Mouse (Mus musculus): ENCODE measurements around the gene 4632433K11Rik.

The 4632433K11Rik gene

DNA sequence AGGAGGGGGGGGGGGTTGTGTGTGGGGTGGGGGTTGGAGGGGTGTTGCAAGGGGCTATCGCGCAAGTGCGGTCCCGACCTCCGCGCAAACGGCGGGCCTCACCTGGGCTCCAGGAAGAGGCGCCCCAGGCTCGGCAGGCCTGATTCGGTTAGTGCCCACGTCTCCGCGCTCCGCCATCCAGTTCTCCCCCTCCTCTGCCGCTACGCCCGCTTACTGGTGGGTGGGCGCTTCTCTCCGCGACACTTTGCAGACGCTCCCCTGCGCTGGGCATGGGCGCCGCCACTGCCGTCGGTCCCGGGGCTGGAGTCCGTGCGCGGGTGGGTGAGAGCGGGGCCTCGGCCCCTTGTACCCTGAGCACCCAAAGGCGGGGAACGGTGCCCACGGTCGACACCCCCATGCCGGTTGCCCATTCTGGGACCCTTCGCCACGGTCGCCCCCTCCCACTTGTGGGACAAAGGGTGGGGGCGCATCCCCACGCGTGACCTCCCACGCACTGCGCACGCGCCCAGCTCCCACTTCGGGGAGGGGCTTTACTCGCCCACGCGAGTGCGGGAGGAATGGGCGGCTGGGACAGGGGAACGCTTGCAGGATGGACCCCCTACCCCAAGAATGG lies 22.8 kb downstream of the 4632433K11Rik start:
- WGBS, result 3% methylated on average over 55 of the region's 55 CpGs

DNA sequence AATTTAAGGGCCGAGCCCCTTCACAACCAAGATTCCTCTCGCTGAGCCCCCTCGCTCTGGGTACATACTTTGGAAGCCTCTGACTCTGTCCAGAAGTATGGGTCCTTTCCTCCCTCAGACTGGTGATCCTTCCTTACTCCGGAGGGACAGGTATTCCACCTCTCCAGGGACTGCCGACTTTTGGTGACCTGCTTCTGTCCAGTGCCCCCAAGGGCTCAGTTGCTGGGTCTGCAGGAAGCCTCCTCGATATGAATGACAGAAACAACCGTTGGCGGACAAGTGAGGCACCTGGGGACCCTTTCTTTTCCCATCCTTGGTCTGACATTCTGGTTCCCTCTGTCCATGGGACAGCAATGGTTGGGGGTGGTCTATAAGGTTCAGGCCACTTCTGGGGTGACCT lies 23.5 kb downstream of the 4632433K11Rik start:
- 27% methylated on average over 8 of the region's 8 CpGs for WGBS

DNA sequence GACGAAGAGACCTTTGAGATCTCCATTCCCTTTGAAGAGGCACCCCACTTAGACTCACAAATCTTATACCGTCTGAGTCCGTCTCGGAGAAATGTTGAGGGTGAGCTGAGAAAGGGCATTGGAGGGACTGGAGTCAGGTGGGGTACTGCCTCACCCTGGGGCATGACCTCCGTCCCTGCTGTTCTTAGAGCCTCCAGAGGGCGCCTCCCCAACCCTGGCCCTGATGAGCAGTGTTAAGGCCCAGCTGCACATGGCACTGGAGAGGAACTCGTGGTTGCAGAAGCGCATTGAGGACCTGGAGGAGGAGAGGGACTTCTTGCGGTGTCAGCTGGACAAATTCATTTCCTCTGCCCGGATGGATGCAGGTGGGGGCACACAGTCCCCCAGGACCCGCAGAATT lies 23.9 kb downstream of the 4632433K11Rik start:
- 40% methylated on average over 11 of the region's 11 CpGs for WGBS

DNA sequence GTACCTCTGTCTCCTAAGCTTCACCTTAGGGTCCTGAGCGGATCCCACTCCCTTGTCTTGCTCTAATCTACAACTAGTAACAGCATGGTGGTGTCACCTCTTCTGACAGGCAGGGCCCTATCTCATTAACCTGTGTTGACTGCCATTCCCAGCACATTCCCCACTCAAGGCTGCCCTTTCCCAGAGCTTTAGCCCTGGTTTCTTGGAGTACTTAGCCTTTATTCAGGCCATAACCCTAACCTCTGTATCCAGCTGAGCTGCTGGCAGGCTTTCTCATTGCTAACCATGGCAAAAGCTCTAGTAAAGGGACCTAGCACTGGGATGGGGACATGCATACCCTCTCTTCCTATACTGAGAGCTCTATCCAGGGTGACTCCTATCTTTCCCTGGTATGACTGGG lies 24.7 kb downstream of the 4632433K11Rik start:
- WGBS, result 94% methylated on average over 1 of the region's 1 CpGs

DNA sequence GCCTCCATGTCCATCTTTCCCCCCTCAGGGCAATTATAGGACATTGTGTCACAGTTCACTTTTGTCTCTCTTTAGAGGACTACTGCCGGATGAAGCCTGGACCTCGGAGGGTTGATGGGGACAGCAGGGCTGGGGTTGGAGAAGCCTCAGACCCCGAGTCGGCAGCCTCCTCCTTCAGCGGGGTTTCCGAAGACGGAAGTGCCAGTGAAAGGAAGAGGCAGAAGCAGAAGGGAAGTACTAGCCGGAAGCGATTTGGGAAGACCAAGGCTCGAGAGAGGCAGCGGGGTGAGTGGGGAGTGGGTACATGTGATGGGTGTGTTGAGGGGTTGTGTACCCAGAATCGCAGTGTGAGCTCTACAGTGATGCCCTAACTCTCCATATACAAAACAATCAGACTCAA lies 25.5 kb downstream of the 4632433K11Rik start:
- 86% methylated on average over 12 of the region's 12 CpGs for WGBS

DNA sequence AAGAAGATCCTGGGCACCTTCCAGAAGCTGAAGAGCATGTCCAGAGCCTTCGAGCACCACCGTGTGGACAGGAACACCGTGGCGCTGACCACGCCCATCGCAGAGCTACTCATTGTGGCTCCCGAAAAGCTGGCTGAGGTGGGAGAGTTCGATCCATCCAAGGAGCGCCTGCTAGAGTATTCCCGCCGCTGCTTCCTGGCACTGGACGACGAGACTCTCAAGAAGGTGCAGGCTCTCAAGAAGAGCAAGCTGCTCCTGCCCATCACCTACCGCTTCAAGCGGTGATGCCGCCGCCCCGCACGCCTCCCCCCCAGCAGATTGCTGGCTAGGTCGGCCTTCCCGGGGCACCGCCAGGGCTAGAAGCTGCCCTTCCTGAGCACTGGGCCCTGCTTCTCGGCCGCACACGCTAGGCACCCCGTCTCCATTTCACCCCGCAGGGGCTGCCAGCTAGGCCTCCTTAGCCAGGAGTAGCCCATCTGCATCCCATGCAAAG lies 26.4 kb downstream of the 4632433K11Rik start:
- whole genome bisulfite sequencing, result 1% methylated on average over 27 of the region's 27 CpGs

DNA sequence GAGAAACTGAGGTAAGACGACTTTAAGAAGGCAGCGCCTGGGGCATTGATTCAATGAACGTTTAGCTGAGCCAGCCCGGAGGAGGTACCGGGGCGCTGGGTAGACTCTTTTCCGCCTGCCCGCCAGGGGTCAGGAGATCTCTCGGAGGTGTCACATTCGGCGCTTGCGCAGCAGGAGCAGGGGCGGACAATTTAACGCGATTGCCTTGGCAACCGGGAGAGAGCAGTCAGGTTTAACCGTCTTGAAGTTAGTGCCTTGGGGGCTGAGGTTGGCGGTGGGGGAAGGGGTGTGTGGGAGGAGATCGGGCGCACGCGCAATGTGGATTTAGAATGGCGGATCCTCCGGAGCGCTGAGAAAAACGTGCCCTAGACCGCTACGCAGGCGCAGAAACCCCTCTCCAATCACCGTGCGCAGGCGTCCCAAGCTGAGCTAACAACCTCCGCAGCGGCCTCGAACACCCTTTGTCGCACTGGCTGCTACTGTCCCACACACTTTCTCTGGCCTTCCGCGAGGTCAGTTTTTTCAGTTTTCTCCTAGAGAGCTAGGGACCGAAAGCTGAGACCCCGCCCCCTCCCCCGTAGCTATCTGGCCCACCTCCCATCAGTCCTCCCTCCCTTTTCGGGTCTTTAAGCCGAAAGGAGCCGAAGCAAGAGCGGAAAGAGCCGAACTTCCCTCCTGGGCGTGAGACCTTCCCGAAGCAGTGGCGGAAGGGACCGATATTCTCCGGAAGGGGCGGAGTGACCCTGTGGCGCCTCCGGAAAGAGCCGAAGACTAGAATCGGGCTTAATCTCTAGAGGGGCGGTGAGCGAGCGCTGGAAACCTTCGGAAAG lies 27.2 kb downstream of the 4632433K11Rik start:
- WGBS, result under 1% methylated on average over 60 of the region's 60 CpGs

DNA sequence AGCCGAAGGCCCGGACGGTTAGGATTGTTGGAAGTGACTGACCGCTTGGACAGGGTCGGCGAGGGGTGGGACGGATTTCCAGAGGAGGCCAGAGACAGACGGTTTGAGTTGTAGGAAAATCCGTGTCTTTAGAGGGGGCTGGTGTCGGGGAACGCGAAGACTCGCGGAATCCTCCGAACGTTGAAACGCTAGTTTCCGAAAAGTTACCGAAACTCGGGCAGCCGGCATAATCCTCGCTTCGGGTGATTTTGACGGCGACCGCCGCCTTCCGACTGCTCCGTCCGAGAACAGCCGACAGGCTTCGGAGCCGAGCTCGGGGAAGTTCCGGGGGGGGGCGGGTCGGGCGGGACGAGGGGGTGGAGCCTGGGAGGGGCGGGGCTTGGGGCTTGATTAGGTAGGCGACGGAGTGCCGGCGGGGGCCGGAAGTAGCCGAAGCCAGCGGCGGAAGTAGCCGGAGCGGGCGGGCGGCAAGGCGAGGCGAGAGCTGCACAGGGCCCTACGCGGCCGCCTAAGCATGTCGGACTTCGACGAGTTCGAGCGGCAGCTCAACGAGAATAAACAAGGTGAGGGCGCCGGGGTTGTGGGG lies 27.9 kb downstream of the 4632433K11Rik start, which contains the start of gene U2af2:
U2af2 (plus strand) TSS at position 370 of the 586 bp plus-strand sequence.
- WGBS, result under 1% methylated on average over 65 of the region's 65 CpGs

DNA sequence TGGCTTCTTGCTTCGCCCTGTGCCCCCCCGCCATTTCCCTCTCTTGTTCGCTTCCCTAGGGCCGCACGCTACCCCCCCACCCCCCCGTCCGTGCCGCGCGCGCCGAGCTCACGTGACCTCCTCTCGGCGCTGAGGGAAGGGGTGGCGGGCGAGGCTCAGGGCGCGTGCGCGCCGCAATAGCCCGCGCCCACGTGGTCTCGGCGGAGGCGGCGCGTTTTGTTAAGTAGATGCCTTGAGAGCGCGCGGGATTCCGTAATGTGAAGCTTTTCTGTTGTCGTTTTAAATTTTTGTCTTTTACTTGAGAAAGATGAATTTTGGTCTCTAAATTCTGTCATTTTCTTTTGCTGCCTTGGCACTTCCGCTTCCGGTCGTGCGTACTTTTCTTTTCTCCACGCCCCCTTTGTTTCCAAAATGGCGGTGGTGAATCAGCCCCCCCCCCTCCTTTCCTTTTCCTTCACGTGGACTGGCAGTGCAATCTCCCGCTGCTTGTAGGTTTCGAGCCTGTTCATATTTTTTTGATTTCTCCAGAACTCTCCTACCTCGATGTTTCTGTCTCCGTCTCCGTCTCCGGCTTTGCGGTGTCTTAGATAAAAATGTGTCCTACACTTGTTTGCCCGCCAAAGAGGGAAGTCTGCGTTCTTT lies 28.6 kb downstream of the 4632433K11Rik start:
- under 1% methylated on average over 50 of the region's 51 CpGs for WGBS

DNA sequence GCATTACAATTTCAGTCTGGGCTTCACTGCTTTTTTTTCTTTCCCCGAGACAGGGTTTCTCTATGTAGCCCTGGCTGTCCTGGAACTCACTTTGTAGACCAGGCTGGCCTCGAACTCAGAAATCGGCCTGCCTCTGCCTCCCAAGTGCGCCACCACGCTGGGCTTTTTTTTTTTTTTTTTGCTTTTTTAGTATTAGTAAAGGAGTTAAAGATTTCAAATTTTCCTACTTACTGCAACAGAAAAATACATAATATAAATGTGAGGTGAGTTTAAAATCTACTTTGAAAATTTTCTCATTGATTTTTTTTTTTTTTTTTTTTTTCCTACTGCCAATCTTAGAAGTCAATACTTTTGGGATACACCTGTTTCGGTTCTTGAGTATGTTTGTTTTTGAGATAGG lies 31.0 kb downstream of the 4632433K11Rik start:
- 91% methylated on average over 6 of the region's 6 CpGs for WGBS

DNA sequence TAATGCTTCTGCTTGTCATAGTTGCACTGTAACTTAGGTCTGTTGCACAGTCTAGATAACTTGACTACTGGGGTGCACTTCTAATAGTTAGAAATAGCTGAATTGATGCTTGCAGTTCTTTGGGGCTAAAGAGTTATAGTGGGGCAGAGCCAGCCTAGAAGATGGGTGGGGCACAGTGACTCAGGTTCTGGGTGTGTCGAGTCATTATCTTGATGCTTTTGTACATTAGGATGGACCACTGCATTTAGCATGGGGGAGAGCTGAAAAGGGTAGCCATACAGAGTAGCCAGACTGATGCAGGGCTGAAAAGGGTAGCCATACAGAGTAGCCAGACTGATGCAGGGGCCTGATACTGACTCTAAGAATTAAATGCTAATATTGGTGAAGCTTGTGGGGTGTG lies 39.7 kb downstream of the 4632433K11Rik start:
- WGBS, result 68% methylated on average over 1 of the region's 1 CpGs

DNA sequence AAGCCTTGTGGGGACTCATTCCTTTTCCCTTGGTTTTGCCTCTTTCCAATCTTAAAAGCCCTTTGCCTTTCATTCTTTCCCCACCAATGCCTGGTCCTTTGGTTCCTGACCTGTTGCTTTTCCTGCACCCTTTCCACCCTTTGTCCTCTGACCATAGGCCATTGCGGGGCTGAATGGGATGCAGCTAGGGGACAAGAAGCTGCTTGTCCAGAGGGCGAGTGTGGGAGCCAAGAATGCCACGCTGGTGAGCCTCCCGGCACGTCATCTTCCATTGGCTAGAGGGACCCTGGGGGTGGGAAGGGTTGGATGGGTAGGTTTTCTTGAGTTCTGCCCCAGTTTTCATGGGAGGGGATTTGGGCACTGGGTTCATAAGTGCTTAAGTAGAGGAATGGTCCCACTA lies 41.1 kb downstream of the 4632433K11Rik start:
- WGBS, result 83% methylated on average over 5 of the region's 5 CpGs

DNA sequence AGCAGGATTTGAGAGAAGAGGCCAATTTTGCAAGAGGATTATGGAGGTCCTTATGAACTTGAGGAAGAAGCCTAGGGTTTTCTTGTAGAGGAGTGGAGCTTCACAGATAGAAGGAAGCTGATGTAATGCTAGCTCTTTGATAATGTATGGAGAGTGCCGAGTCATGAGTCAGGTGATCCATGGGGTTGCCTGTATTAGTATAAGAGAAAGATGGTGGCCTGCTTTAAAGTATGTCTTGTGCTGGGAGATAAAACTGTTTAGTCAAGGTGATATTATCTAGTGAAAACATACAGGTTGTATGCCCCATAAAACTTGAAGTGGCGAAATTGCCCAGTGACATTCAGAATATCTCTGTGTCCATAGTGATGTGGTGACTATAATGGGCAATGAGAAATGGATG lies 43.0 kb downstream of the 4632433K11Rik start:
- 85% methylated on average over 2 of the region's 2 CpGs for WGBS

DNA sequence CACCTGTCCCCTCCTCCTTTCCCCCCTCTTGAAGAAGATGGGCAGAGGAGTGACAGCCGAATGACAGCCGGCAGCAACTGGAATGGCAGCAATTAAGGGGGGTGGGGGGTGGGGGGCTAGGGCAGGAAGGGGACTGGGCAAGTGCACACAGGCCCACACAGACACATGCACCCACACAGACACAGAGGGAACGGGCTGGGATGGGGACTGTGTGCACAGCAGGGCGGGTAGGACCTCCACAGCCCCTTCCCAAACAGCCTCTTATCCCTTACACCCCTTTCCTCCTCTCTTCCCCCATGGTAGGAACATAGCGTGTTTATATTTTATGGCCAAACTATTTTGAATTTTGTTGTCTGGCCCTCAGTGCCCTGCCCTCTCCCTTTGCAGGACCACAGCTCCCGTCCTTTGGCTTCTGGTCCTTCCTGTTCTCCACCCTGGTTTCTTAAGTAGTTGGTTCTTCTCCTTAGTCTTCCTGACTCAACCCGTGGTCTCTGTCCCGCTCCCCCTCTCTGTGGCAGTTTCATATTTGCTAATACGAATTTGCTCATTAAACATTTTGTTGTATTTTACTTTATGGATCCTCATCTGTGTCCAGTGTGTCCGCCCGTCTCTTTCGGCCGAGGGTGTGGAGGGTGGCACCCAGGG lies 45.6 kb downstream of the 4632433K11Rik start:
- WGBS, result 46% methylated on average over 10 of the region's 13 CpGs

DNA sequence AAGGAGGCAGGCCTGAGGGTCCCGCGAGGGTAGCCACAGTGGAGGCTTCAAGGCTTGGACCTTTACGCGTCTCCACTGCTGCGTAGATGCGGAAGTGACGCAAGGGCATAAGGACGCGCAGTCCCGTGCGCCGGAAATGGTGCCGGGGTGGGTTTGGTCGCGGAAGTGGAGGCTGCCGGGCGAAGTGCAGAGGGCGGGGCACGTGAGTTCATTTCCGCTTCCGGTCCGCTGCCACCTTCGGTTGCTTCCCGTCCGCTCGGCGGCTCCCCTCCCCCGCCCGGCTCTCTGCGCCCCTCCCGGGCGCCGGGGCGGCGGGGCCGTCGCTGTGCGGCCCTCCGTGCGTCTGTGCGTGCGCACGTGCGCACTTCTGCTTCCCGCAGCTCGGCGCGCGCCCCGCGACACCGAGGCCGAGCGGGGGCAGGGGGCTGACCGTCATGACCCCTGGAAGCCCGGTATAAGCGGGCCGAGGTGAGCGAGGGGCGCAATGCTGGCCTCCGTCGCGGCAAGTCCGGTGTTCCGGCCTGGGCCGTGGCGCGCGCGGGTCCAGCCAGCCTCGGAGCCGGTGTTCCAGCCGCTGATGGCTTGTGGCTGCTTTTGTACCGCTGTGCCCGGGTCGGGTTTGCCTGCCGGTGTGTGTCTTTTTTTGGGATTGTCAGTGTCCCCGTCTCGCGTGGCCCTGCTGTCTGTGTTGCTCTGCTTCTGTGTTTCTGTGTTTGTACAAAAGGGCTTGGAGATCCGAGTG lies 46.3 kb downstream of the 4632433K11Rik start, which contains the start of gene Epn1:
Epn1 (plus strand) TSS at position 226 of the 742 bp plus-strand sequence.
- WGBS, result under 1% methylated on average over 80 of the region's 81 CpGs

DNA sequence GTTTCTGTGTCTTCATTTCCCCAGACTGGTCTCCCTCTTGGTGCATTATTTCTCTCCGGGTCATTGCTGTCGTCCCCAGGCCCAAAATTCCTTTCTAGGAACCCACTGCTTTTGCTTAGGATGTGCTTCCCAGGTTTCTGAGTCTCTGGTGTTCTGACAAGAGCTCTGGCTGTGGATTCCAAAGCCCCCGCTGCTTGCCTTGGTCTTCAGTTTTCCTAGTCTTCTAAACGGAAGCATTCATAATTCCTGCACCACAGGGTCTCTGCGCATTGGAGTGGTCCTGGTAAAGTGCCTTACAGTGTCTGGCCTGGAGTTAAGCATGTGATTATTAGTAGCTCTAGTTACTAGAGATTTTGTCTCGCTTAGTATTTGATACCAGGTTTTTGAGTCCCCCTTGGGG lies 46.9 kb downstream of the 4632433K11Rik start:
- 4% methylated on average over 6 of the region's 6 CpGs for WGBS

DNA sequence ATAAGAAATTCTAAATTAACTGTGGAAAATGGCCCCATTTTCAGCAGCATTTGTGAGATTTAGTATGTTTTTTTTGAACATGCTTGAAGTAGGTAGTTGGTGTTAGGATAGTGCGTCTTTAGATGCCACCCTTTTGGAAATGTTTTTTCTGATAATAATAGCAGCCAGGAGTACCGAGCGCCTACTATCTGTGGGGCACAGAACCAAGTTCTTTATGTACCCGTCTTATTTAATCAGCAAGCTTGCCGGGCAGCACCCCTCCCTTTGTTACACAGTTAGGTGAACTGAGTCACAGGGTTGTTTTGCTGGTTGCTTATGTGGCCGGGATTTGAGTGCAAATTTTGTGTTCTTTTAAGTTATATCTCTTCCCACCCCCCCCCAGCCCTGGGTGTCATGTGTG lies 47.3 kb downstream of the 4632433K11Rik start:
- WGBS, result 26% methylated on average over 6 of the region's 6 CpGs

DNA sequence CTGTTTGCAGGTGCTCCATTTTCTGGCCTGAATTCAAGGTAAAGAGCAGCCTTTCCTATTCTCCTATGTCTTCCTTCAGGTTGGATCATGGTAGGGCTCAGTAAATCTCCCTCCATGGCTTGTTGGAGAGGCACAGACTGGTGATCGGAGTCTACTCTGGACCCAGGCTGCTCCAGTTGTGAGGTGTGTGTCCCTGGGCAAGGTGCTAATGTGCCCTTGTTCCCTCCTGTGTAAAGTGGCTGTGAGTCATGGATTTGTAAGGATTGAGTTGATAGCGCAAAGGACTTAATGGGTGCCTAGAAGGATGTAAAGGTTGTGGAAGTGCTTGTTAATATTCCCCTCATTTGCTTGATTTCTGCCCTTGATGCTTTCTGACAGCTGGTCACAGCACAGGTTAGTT lies 48.0 kb downstream of the 4632433K11Rik start:
- 85% methylated on average over 2 of the region's 2 CpGs for WGBS

DNA sequence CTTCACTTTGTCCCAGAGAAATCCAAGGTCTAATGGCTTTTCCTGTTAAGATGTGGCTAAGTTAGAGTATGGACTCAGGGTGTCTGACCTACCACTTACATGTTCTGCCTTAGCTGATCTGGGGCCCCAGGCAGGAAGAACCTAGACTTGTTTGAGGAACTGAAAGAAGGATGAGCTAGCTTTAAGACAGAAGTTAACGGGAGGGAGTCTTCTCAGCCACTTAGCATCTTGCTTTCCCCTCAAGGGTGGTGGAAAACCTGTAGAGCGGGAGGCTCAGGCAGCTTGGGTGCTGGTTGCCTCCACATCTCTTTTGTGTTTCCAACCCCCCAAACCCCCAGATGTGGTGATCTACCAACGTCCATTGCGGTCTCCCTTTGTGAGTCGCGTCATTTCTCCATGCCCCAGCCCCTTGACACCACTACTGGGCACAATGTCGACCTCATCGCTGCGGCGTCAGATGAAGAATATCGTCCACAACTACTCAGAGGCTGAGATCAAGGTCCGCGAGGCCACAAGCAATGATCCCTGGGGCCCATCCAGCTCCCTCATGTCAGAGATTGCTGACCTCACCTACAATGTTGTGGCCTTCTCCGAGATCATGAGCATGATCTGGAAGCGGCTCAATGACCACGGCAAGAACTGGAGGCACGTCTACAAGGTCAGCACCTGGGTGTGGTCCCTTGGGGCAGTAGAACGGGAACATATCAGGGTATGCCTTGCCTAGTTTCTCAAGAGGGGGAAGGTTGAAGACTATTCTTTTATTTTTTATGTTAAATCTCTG lies 49.6 kb downstream of the 4632433K11Rik start:
- WGBS, result 87% methylated on average over 18 of the region's 18 CpGs
